Mouse (Mus musculus) right cerebral cortex, postnatal 36 days (tissue): Measurements from ENCODE around the gene Olfr1360.
A peak's percentile ranks its signal among the peaks of the same experiment; 100 is the strongest.
"Not testable (repeated sequence)": the region's sequence is repeated elsewhere in the genome, so short reads cannot be mapped to it uniquely, and the experiment has no call there.

Source experiments
- DNase-seq, 2 experiments: peaks; one replicate each; pipeline ENCODE4 v3.0.0; 2022; ENCODE audit warnings: low spot score in 2 of 2, mixed read lengths in 1 of 2

The Olfr1360 gene

GRCm38 (mm10) chr13:21677305-21677704 lies at the start of gene Olfr1360:
TSS of gene Olfr1360 (minus strand) at chr13:21677405.
- no peak for DNase-seq

GRCm38 (mm10) chr13:21722993-21723836 lies 46.0 kb upstream of the Olfr1360 start:
- DNase-seq, result no peak

- no peak for DNase-seq
These were observed 45.2 kb upstream of the Olfr1360 start for GRCm38 (mm10) chr13:21722373-21722925.

DNA sequence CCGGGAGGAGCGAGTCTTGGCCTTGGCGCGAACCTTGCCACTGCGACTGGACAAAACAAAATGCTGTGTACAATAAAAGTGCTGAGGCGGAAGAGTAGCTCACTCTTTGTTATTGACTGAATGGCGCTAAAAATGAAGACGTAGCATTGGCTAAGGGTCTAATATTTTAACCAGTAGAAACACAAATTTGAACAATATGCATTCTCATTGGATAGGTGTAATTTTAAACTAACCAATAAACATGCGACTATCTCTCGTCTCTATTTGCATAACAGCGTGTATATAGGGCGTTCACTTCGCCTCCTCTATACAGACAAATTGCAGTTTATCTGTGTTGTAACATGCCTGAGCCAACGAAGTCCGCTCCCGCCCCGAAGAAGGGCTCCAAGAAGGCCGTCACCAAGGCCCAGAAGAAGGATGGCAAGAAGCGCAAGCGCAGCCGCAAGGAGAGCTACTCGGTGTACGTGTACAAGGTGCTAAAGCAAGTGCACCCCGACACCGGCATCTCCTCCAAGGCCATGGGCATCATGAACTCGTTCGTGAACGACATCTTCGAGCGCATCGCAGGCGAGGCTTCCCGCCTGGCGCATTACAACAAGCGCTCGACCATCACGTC lies 44.7 kb upstream of the Olfr1360 start, which contains the start of gene Hist1h2bm:
Gene Hist1h2bm (plus strand): TSS at position 288 of the 616 bp plus-strand sequence.
- DNase-seq, result peak; percentile 49 to 56

GRCm38 (mm10) chr13:21721107-21721756 lies 44.0 kb upstream of the Olfr1360 start:
- DNase-seq, result not testable (repeated sequence)

DNA sequence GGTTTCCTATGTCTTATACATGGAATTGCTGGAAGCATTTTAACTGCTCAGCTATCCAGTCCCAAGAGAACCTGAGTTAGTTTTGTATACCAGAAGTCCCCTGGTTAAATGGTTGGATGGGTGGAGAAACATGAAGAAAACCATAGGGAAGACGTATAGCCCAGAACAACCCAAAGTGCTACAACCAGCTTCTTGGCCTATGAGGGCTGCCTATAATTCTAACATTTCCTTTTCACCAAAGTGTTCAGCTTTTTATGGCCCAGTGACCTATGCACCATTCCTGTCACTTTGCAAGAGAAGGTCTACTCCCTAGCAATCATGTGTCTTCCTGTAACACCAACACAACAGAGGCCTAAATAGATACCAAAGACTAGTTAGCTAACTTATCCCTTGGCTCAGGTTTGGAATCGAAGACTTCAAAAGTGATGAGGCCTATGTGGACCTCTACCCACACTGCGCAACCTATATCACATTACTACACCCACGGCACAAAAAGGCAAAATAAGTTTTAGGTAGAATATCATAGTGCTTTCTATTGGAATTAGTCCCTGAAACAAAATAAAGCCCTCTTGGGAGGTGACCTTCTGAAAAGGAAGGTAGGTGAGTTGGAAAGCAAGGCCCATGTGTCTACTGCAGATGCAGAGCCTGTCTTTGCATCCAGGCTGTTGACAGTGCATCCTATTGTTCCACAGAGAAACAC lies 41.3 kb upstream of the Olfr1360 start:
- DNase-seq, result no peak

- peak; percentile 84 to 89 for DNase-seq
These were observed 40.5 kb upstream of the Olfr1360 start, which contains the start of gene Hist1h3h for GRCm38 (mm10) chr13:21717397-21718357. TSS of gene Hist1h3h (plus strand) at chr13:21717659.

DNA sequence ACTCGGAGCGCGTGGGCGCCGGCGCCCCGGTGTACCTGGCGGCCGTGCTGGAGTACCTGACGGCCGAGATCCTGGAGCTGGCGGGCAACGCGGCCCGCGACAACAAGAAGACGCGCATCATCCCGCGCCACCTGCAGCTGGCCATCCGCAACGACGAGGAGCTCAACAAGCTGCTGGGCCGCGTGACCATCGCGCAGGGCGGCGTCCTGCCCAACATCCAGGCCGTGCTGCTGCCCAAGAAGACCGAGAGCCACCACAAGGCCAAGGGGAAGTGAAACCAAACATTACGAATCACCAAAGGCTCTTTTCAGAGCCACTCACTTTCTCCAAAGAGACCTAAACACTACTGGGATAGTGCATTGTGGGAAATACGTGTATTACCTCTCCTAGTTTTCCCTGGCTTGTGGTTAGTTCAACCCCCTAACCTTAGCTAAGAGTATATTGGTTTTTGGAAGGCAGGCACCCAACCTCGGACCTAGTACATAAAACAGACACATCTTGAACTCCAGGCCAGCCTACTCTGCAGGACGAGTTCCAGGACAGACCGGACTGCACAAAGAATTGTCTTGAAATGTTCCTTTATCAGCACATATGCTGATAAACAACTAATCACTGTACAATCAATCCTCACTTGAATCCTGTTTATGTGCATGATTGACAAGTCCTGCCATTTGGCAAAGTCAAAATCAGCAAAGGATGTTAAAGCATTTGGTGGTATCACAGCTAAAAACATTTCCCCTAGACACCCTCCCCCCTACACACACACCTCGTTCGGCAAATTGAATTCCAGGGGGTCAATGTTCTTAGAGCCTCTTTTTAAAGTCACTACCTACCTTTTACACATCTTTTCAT lies 39.6 kb upstream of the Olfr1360 start:
- DNase-seq, result not testable (repeated sequence)

- DNase-seq, result peak; percentile 84 to 90
These were observed 38.8 kb upstream of the Olfr1360 start, which contains the start of the genes Hist1h2bl and Hist1h2ai for GRCm38 (mm10) chr13:21715864-21716539. TSS of gene Hist1h2bl (minus strand) at chr13:21716143. TSS of gene Hist1h2ai (plus strand) at chr13:21716422.

- peak in 1 of 2 experiments; percentile 25 for DNase-seq
These were observed 38.1 kb upstream of the Olfr1360 start for GRCm38 (mm10) chr13:21715131-21715863.

DNA sequence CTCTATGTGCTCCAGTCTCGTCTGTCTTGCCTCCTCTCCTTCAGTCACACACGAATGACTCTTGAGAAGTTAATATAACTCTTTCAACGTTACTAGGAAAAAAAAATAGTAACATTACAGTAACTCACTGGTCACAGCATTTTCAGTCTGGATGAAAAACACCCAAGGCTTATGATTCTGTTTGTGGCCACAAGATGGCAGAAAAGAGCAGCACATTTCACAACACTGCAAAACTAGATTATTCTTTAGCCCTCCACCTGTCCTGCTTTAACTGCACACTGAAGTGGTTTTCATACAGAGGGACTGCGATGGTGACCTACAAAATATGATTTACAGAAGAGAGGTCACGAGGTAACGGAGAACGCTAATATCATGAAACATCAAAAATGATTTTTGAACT lies 37.5 kb upstream of the Olfr1360 start:
- peak; percentile 37 to 61 for DNase-seq

- DNase-seq, result no peak
These were observed 34.5 kb upstream of the Olfr1360 start for GRCm38 (mm10) chr13:21711698-21712097.

DNA sequence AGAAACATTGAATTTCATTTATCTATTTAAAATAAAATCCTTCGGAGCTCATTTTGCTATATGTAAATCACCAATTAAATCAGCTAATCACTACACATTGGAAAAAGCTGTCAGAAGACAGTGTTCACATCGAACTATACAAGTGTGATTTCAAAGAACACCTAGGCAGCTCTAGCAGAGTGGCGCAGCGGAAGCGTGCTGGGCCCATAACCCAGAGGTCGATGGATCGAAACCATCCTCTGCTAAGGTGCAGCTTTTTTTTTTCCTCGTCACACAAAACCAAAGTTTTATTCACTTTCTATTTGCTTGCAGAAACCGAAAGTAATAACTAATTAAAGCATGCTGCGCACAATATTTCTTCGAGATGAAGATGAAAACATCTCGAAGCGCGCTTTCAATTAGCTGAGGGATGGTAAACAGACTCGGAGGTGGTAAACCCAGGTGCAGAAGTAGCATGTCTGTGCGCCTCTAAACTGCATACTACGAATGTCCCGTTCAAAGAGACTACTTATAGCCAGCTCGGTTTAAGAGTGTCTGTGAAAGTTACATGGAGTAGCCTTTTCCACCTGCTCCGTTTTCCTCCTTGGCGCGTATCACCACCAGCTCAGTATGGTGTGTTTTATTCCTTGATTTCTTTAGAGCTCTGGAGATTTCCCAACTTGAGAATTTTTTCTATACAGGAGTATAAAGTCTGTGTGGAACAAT lies 33.8 kb upstream of the Olfr1360 start:
- peak; percentile 69 to 76 for DNase-seq

DNA sequence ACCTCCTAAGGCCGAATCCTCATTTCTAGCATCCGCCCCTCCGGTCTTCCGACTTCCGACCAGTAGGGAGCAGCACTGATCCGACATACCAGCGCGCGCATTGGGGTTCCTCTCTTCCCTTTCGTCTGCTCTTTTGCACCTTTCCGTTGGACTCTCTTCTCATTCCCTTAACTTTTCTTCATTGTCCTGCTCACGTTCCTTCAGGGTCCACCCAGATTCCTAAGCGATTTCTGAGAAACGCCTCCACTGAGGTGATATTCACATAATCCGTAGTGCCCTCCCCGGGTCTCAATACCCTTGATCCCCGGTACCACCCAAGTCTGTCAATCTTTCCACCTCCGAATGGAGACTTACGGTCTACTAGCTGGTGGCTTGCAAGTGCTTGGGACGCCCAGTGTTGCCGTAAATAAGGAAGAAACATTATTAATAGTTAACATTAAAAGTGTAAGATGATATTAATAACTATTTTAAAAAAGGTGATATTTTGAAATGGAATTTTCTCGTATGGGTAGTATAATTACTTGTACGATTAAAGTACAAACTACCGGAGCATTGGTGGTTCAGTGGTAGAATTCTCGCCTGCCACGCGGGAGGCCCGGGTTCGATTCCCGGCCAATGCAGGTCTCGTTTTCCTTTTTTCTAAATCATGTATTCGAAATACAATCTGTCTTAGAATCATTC lies 33.0 kb upstream of the Olfr1360 start:
- peak; percentile 80 to 84 for DNase-seq

GRCm38 (mm10) chr13:21706669-21707068 lies 29.5 kb upstream of the Olfr1360 start:
- DNase-seq, result no peak

DNA sequence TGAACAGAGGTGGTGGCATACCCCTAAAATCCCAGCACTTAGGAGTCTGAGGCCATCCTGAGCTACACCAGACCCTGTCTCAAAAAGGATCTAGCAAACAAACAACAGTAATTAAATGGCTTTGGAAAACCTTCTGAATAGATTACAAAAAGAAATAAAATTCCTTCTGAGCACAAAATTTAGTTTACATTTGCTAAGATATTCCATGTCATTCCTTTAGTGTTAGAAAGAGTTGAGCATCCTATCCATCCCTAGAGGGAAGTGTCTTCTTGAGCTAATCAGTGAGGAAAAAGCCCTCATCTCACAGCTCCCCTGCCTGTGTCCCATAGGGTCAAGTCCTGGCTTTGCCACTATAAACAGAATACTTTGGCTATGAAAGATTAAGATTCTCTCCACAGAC lies 20.6 kb upstream of the Olfr1360 start, which contains the start of gene Olfr1359:
Gene Olfr1359 (plus strand): TSS at position 301 of the 400 bp plus-strand sequence.
- no peak for DNase-seq
